Mouse (Mus musculus) olfactory bulb, adult 2 months (tissue): ENCODE data around the gene Aldh3a1. TPM values are rescaled to one million over a fixed set of nuclear protein-coding genes. Genes with fewer than 3 reads are reported as not detected.
A peak's percentile ranks its signal among the peaks of the same experiment; 100 is the strongest.
"Not testable (repeated sequence)": the region's sequence is repeated elsewhere in the genome, so short reads cannot be mapped to it uniquely, and the experiment has no call there.

Source experiments
- H3K27ac ChIP-seq: fragments of 200-500 bp; 2 replicates; pipeline ENCODE4 v1.5.1; 2012; ENCODE audit warnings: low read depth, low read length; ENCODE audit not compliant: insufficient read depth
- H3K4me1 ChIP-seq: fragments of 200-500 bp; 2 replicates; pipeline ENCODE4 v1.6.1; 2012; ENCODE audit warnings: low read length; ENCODE audit not compliant: control insufficient read depth, insufficient read depth
- H3K4me3 ChIP-seq: fragments of 200-500 bp; 2 replicates; pipeline ENCODE4 v1.5.1; 2012; ENCODE audit warnings: mild to moderate bottlenecking, low read depth, low read length, moderate library complexity; ENCODE audit not compliant: insufficient read depth
- CTCF ChIP-seq: fragments of 200-500 bp; IDR thresholded peaks from 2 replicates; pipeline ENCODE4 v1.5.1; 2012; ENCODE audit warnings: low read depth, mild to moderate bottlenecking, low read length, moderate library complexity; ENCODE audit not compliant: insufficient read depth
- POLR2A ChIP-seq: fragments of 200-500 bp; IDR thresholded peaks from 2 replicates; pipeline ENCODE4 v1.6.1; 2012; ENCODE audit warnings: mild to moderate bottlenecking, low read depth, low read length, moderate library complexity; ENCODE audit not compliant: insufficient read depth
- WGBS: fragments of 180-500 bp; shearing (Covaris S2); methylation state at CpG from one replicate; pipeline ENCODE4 v1.1.7; 2018; 5-methylcytosine and 5-hydroxymethylcytosine counted together
- polyA plus RNA-seq: library from polyadenylated mRNA; stranded (reverse); fragments of >200 nt; gene quantifications from 2 replicates; pipeline ENCODE4 v1.2.4, GENCODE M21; 2012; ENCODE audit warnings: low replicate concordance; ENCODE audit not compliant: missing spikeins, insufficient read depth, insufficient read length

The Aldh3a1 gene
- polyA plus RNA-seq, 1 experiment = not detected

DNA sequence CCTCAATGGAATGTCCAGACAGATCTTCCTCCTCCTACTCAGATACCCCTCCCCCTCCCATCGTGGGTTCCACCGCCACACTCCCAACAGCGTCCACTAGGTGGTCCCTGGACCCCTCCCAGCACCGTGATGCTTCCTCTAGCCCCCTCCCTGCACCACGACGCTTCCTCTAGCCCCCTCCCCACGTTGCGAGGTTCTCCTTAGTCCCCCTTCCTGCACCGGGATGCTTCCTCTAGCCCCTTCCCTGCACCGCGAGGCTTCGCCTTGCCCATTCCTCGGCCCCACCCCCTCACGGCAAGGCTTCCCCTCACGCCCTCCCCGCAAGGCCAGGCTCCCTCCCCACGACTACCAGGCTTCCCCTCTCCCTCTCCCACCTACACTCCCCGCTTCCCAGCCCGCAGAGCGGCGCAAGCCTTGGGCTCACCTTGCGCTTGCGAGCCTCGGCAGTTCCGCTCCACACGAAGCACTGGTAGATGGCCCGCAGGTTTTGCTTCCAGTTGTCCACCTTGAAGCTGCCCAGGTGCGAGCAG lies 33.0 kb upstream of the Aldh3a1 start:
- peak overlapping the region; percentile 94 for H3K4me3 ChIP-seq
- no peak for TF ChIP-seq POLR2A
- no peak; the same call in 1 of the 2 replicates for TF ChIP-seq CTCF
- H3K27ac ChIP-seq = peak overlapping the region; percentile 96
- WGBS = under 1% methylated on average over 28 of the region's 28 CpGs
- peaks cover 15% of the 10 kb centered on the region for H3K4me1 ChIP-seq

DNA sequence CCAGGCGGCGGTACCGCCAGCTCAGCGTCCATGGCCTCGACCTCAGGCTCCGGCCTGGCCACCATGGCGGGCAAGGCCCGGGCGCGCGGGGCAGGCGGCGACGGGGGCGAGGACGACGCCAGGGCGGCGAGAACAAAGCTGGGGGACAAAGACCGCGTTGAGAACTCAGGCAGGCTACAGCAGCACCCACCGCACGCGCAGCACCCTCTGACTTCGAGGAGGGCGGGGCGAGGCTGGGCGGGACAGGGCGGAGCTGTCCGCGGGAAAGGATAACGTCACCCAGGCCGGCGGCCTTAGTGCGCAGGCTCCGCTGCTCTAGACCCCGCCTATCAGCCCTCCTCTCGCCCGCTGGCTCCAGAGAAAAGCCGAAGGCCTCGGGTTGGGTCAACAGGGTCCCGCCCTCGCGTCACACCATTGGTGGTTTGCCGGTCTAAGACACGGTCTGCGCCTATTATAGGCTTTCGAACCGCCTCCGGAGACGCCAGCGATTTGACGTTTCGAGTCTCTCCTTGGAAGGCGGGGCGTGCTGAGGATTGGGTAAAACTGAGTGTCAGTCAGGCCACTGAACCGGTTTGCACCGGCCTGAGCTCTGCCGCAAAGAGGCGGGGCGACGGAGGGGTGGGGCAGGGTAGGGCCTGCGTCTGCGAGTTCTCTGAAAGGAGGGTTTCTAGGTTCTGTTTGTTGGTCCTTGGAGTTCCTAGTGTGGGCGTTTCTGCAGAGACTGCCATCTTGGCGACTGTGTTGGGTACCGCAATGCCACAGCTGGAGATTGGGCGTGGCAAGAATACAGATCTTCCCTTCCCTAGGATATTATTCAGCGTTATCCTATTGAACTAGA lies 32.3 kb upstream of the Aldh3a1 start, which contains the start of gene Usp22:
Usp22 (minus strand) TSS at position 235 of the 838 bp plus-strand sequence.
- peak within 1 kb of the TSS; percentile 94 for H3K4me3 ChIP-seq
- TF ChIP-seq CTCF (no peak), POLR2A (peak; percentile 84)
- under 1% methylated on average over 68 of the region's 69 CpGs for WGBS
- peak within 1 kb of the TSS; percentile 96 for H3K27ac ChIP-seq
- peaks cover 13% of the 10 kb centered on the region for H3K4me1 ChIP-seq

DNA sequence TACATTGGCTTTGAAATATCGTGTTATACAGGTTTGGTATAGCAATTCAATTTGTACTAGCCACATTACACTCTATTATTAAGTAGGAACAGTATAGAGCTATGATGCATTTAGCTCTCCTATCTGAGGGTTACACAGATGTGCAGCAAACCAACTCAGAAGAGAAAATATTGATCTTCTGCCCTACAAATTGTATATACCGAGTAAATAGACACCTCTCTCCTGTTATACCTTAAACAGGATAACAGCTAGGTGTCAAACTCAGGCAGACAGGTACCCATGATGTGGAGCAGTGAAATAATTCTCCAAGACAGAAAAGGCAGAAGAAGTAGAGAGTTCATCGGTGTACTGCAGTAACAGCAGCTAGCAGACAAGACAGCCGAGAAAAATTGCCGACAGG lies 31.6 kb upstream of the Aldh3a1 start:
- Histone ChIP-seq H3K27ac (no peak overlapping the region), H3K4me3 (no peak overlapping the region), H3K4me1 (peaks cover 10% of the 10 kb centered on the region)
- TF ChIP-seq CTCF = no peak
- TF ChIP-seq POLR2A = no peak
- 52% methylated on average over 5 of the region's 5 CpGs for WGBS

DNA sequence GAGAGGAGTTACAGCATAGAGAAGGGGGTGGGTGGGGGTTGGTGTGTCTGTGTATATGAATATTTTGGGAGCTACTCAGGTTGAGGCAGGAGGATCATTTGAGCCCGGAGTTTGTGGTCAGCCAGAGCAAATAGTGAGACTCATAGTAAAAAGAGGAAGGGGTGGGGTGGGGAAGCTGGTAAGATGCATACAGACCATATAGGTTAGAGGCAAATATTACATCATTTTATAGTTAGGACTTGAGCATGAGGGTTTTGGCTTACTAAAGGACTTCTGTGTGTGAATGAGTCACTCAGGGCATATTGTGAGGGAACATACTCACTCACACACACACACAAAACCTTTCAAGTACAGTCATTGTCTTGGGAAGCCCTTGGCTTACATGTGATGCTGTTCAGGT lies 31.0 kb upstream of the Aldh3a1 start:
- TF ChIP-seq POLR2A (no peak), CTCF (no peak)
- WGBS = 92% methylated on average over 1 of the region's 1 CpGs
- no peak overlapping the region for H3K27ac ChIP-seq
- H3K4me3 ChIP-seq = no peak overlapping the region
- peaks cover 10% of the 10 kb centered on the region for H3K4me1 ChIP-seq

DNA sequence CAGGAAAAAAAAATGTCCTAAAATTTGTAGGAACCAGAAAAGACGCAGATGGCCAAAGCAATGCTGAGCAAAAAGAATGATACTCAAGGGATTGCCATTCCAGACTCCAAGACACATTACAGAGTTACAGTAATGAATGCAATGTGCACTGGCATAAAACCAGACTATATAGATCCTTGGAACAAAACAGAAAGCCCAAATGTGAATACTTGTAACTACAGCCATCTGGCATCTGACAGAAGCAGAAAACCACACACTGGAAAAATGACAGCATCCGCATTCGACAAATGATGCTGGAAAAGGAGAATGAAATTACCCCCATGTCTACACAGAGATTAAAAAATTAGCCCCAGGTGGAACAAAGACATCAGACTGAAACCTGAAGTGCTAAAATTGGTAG lies 27.0 kb upstream of the Aldh3a1 start:
- WGBS = 89% methylated on average over 3 of the region's 3 CpGs
- Histone ChIP-seq H3K27ac (no peak overlapping the region), H3K4me3 (no peak overlapping the region), H3K4me1 (no peaks in the 10 kb centered on the region)
- TF ChIP-seq POLR2A (no peak), CTCF (no peak)

DNA sequence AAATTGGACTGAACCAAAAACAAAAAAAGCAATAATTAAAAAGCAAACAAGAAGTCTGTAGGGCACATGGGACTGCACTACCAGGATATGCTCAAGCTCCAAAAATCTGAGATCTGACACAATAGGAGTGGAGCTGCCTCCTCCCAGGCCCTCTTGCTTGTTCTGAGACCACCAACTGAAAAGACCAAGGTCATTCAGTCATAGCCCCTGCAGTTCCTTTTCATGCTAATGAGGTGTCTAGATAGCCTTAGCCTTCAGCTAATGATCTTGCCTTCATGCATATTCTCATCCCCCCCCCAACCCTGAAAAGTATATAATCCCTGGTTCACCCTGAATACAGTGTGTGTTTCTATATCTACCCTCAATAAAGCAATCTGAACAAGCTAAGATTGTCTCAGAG lies 25.7 kb upstream of the Aldh3a1 start:
- no peaks in the 10 kb centered on the region for H3K4me1 ChIP-seq
- H3K27ac ChIP-seq = no peak overlapping the region
- no peak overlapping the region for H3K4me3 ChIP-seq
- TF ChIP-seq CTCF = no peak
- no peak for TF ChIP-seq POLR2A

DNA sequence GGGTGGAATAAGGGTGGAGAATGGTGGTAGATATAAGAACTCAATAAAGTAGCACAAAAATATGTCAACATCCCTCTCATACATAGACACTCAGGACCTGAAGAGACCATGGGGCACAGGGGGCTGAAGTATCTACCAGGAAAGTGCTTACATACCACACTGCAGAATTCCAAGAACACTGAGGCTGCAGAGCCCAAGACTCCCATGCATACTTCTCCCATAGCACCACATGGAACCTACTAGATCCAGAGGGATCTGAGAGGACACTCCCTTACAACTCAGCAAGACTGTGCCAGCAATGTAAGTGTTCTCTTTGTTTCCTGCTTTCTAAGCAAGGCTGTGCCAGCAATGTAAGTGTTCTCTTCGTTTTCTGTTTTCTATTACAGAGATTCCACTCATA lies 23.5 kb upstream of the Aldh3a1 start:
- WGBS = 46% methylated on average over 1 of the region's 1 CpGs
- TF ChIP-seq CTCF (no peak), POLR2A (no peak)
- no peak overlapping the region for H3K4me3 ChIP-seq
- no peaks in the 10 kb centered on the region for H3K4me1 ChIP-seq
- no peak overlapping the region for H3K27ac ChIP-seq

DNA sequence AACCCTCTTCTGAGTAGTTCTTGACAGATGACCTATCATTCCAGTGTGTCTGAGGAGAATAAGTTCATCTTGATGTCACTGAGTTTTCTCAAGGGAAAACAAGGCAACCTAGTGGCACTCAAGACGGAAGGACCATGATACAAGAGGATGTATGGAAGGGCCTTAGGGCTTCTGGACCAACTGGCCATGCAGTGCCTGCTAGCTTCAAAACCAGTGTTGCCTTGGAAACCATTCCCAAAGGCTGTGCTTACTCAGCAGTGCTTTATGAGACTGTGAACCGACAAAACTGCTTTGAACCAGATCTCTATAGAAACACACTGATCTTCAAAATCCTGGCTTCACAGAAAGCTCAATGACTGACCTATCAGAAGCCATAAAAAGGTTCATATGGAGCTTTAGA lies 16.6 kb upstream of the Aldh3a1 start:
- H3K4me1 ChIP-seq = peaks cover 3% of the 10 kb centered on the region
- TF ChIP-seq POLR2A (no peak), CTCF (no peak)
- WGBS = 62% methylated on average over 2 of the region's 2 CpGs
- no peak overlapping the region for H3K27ac ChIP-seq
- H3K4me3 ChIP-seq = no peak overlapping the region

DNA sequence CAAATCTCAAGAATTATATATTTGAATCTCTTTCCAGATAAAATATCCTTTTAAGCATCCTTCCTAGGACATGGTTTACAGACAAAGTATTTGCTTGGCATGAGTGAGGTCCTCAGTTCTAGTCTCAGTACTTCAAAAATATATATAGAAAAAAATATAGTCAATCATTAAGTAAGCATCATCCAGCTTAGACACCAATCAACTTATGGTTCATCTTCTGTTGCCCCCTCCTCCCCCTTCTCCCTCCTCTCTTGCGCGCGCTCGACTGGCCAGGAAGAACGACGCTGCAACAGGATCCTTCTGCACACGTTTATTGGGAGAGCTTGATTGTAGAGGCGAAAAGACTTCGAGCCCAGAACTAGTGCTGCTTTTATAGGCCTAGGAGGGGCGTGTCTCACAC lies 15.2 kb upstream of the Aldh3a1 start:
- 92% methylated on average over 9 of the region's 10 CpGs for WGBS
- H3K4me3 ChIP-seq, H3K27ac ChIP-seq: not testable (repeated sequence)

DNA sequence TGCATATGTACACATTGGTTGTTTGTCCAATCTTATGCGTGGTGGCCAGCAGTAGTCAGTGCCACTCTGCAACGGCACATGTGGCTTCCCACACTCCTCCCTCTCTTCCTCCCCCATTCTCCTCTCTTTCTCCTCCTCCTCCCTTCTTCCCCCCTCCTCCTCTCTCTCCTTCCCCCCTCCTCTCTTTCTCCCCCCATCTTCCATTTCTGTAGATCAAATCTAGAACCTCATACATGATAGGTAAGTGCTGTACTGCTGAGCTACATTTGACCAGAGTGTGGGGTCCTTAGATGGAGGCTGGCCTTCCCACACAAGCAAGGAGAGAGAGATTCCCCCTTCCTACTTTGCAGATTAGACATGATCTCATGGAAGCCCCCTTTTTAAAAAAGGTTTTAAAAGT lies 14.6 kb upstream of the Aldh3a1 start:
- H3K4me3 ChIP-seq = no peak overlapping the region
- 100% methylated on average over 2 of the region's 2 CpGs for WGBS
- no peak for TF ChIP-seq CTCF
- no peak for TF ChIP-seq POLR2A
- peaks cover 3% of the 10 kb centered on the region for H3K4me1 ChIP-seq
- H3K27ac ChIP-seq = no peak overlapping the region

More for the DNA sequence above, 15.2 kb upstream of the Aldh3a1 start:
- not testable (repeated sequence) for H3K4me1 ChIP-seq
